Mouse (Mus musculus): ENCODE data around the gene Slc35d2.
A peak's percentile ranks its signal among the peaks of the same experiment; 100 is the strongest.
"Not testable (repeated sequence)": the region's sequence is repeated elsewhere in the genome, so short reads cannot be mapped to it uniquely, and the experiment has no call there.

The Slc35d2 gene

GRCm38 (mm10) chr13:64052281-64052680, 76.9 kb downstream of the Slc35d2 start:
- ATAC-seq (ENCODE audit: low TSS enrichment): not testable (repeated sequence)

GRCm38 (mm10) chr13:64050895-64051294, 78.3 kb downstream of the Slc35d2 start:
- ATAC-seq (ENCODE audit: low TSS enrichment): 0 out of 2 replicates have a peak, but pooled peaks have one; percentile 44

GRCm38 (mm10) chr13:64049535-64049934, 79.6 kb downstream of the Slc35d2 start:
- no peak for ATAC-seq (ENCODE audit: low TSS enrichment)

- ATAC-seq (ENCODE audit: low TSS enrichment): no peak
These were observed 80.7 kb downstream of the Slc35d2 start for GRCm38 (mm10) chr13:64048467-64048866.

All from frontal cortex, adult (tissue).